Mouse (Mus musculus) C2C12 (cell line): ENCODE measurements around the gene Elovl6.

Experiments used
- CTCF ChIP-seq: IDR thresholded peaks from one replicate; pipeline ENCODE4 v1.5.1; 2011; ENCODE audit not compliant: control insufficient read depth, insufficient read depth, insufficient read length
- FOSL1 ChIP-seq: IDR thresholded peaks from one replicate; pipeline ENCODE4 v1.8.0; 2011; ENCODE audit warnings: mild to moderate bottlenecking, low read length; ENCODE audit not compliant: poor library complexity, insufficient read depth, severe bottlenecking
- MAX ChIP-seq: IDR thresholded peaks from one replicate; pipeline ENCODE4 v1.6.1; 2011; ENCODE audit warnings: mild to moderate bottlenecking, control low read depth
- MYOD1 ChIP-seq: IDR thresholded peaks from one replicate; pipeline ENCODE4 v1.6.1; 2011; ENCODE audit warnings: low read depth; ENCODE audit not compliant: control insufficient read depth, insufficient read length
- MYOG ChIP-seq: IDR thresholded peaks from one replicate; pipeline ENCODE4 v1.6.1; 2011; ENCODE audit not compliant: control insufficient read depth, insufficient read length; ENCODE audit errors: extremely low read depth
- USF1 ChIP-seq: IDR thresholded peaks from one replicate; pipeline ENCODE4 v1.6.1; 2011; ENCODE audit warnings: low read depth, mild to moderate bottlenecking, control low read depth, moderate library complexity

DNA sequence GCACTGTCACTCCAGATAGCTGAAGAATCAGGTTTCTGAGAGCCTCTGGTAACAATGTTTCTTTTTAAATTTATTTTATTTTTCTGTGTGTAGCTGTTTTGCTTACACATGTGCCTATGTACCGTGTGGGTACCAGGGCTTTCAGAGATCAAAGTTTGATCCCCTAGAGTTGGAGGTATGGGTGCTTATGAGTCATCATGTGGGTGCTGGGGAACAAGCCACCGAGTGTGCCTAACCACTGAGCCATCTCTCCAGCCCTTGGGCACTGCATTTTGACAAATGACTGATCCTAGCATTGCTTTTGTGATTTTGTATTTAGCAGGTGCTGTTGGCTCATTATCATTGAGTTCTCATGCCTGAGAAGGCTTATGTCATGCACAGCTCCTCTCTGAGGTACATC lies 29.7 kb downstream of the Elovl6 start:
- TF ChIP-seq MYOG, result no peak
- no peak for TF ChIP-seq CTCF
- TF ChIP-seq MYOD1, result no peak
- no peak for TF ChIP-seq MAX
- TF ChIP-seq USF1, result no peak
- no peak for TF ChIP-seq FOSL1
